Comparison of ENCODE assay signal across 10 mouse cellular contexts in the genomic region with DNA sequence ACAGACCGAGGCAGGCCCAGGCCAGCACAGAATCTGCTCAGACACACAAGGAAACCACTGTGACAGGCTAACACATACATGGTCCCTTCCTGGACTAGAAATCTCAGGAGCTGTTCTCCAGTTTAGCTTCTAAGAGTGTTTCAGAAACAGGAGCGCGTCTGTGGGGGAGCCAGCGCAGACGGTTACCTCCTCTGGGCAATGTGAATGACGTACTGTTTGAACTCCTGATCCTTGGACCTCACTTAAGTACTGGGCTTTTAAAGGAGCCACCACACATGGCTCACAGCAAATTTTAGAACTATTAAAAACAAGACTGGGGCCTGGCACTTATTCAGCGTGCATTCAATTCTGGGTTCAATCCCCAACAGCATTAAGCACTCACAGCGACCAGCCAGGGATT. TPM values are rescaled to one million over a fixed set of nuclear protein-coding genes. Genes with fewer than 3 reads are reported as not detected.
DNase-seq lines count a peak whose midpoint lies in the region; ATAC-seq lines count a peak whose summit lies in the region.
"Had no signal": no experiment of that assay in that cellular context is flagged by ENCODE, and none has a peak within 500 bp of the region (broad histone marks: within the 10 kb centered on the region; RNA-seq: fewer than 3 reads in every experiment).

No protein-coding gene starts in this region.

- no peak overlapping the region for H3K4me3 ChIP-seq in heart, embryonic 13.5 days
- H3K4me3 ChIP-seq in neural tube, embryonic 12.5 days = no peak overlapping the region
- H3K4me3 ChIP-seq in limb, embryonic 12.5 days (replicated peaks) = 0 out of 2 replicates have a peak overlapping the region, but pooled peaks have one; percentile 6

- no peaks in the 10 kb centered on the region for H3K27me3 ChIP-seq in heart, embryonic 13.5 days (replicated peaks)
- H3K27me3 ChIP-seq in neural tube, embryonic 12.5 days (replicated peaks) = no peaks in the 10 kb centered on the region
- no peaks in the 10 kb centered on the region for H3K27me3 ChIP-seq in limb, embryonic 12.5 days

- peaks cover 39% of the 10 kb centered on the region for H3K4me1 ChIP-seq in heart, embryonic 13.5 days
- peaks cover 46% of the 10 kb centered on the region for H3K4me1 ChIP-seq in neural tube, embryonic 12.5 days
- peaks cover 55% of the 10 kb centered on the region for H3K4me1 ChIP-seq in limb, embryonic 12.5 days (replicated peaks)

- H3K36me3 ChIP-seq in heart, embryonic 13.5 days = peaks cover 22% of the 10 kb centered on the region
- peaks cover 22% of the 10 kb centered on the region for H3K36me3 ChIP-seq in neural tube, embryonic 12.5 days
- peaks cover 31% of the 10 kb centered on the region for H3K36me3 ChIP-seq in limb, embryonic 12.5 days

- peak overlapping the region; percentile 9; the same call in 1 of the 2 replicates for H3K9ac ChIP-seq in heart, embryonic 13.5 days
- H3K9ac ChIP-seq in neural tube, embryonic 12.5 days = 0 out of 2 replicates have a peak overlapping the region, but pooled peaks have one; percentile 2
- no peak overlapping the region; the same call in 1 of the 2 replicates for H3K9ac ChIP-seq in limb, embryonic 12.5 days (replicated peaks)

- H3K4me2 ChIP-seq in heart, embryonic 13.5 days = no peak overlapping the region
- peak overlapping the region; percentile 96 for H3K4me2 ChIP-seq in neural tube, embryonic 12.5 days (replicated peaks)
- peak overlapping the region; percentile 19; the same call in 1 of the 2 replicates for H3K4me2 ChIP-seq in limb, embryonic 12.5 days

- no peaks in the 10 kb centered on the region for H3K9me3 ChIP-seq in heart, embryonic 13.5 days
- no peaks in the 10 kb centered on the region for H3K9me3 ChIP-seq in neural tube, embryonic 12.5 days
- H3K9me3 ChIP-seq in limb, embryonic 12.5 days = no peaks in the 10 kb centered on the region

- DNase-seq in heart, adult 11 months = no peak
- DNase-seq in neural tube, embryonic 10.5 days (ENCODE audit: extremely low spot score, low spot score) = no peak
- DNase-seq in embryo, embryonic 9.5 days (ENCODE audit: extremely low spot score) = no peak
- DNase-seq in retina, embryonic 14.5 days (ENCODE audit: low spot score) = no peak
- DNase-seq in cerebellum, adult 11 months = no peak
- DNase-seq: heart, postnatal 10 days had no signal

- no peak overlapping the region for H3K27ac ChIP-seq in heart, embryonic 13.5 days (replicated peaks)
- H3K27ac ChIP-seq in neural tube, embryonic 12.5 days = no peak overlapping the region
- peak overlapping the region; percentile 67 for H3K27ac ChIP-seq in limb, embryonic 12.5 days

- 61% methylated on average over 8 of the region's 8 CpGs for WGBS in heart, embryonic 13.5 days
- 37% methylated on average over 8 of the region's 8 CpGs for WGBS in neural tube, embryonic 12.5 days
- WGBS in limb, embryonic 12.5 days = 32% methylated on average over 8 of the region's 8 CpGs

- no peak for ATAC-seq in heart, embryonic 13.5 days (ENCODE audit: extremely low read depth, insufficient number of reproducible peaks, low FRiP score, low TSS enrichment)
- ATAC-seq in neural tube, embryonic 12.5 days (ENCODE audit: low FRiP score, low read depth) = no peak
- ATAC-seq in limb, embryonic 12.5 days (ENCODE audit: insufficient number of reproducible peaks, insufficient read depth, low FRiP score, low TSS enrichment, low read depth) = no peak

RNA-seq across cellular contexts. Expression of gene E2f1, which starts 3.1 kb away (rescaled TPM):
- polyA plus RNA-seq in heart, embryonic 13.5 days (2015; fragmentation: Nextera tagmentation; extraction: Ambion mirVana) = 15.5 and 17.8 TPM in 2 replicates
- 29.9 and 30.8 TPM in 2 replicates for polyA plus RNA-seq in neural tube, embryonic 12.5 days (2016; fragmentation: Nextera tagmentation; extraction: Ambion mirVana)
- polyA plus RNA-seq in limb, embryonic 12.5 days (2016; fragmentation: Nextera tagmentation; extraction: Ambion mirVana) = 25.5 and 28.8 TPM in 2 replicates

RNA-seq across cellular contexts. Expression of gene Necab3, which starts 8.0 kb away (rescaled TPM):
- 1.0 and 1.4 TPM in 2 replicates for polyA plus RNA-seq in heart, embryonic 13.5 days (2015; fragmentation: Nextera tagmentation; extraction: Ambion mirVana)
- 15.6 and 18.2 TPM in 2 replicates for polyA plus RNA-seq in neural tube, embryonic 12.5 days (2016; fragmentation: Nextera tagmentation; extraction: Ambion mirVana)
- polyA plus RNA-seq in limb, embryonic 12.5 days (2016; fragmentation: Nextera tagmentation; extraction: Ambion mirVana) = 4.4 and 4.7 TPM in 2 replicates

RNA-seq across cellular contexts. Expression of gene Actl10, which starts 15.1 kb away (rescaled TPM):
- polyA plus RNA-seq in heart, embryonic 13.5 days (2015; fragmentation: Nextera tagmentation; extraction: Ambion mirVana) = 0.09 TPM in 2 replicates
- polyA plus RNA-seq in neural tube, embryonic 12.5 days (2016; fragmentation: Nextera tagmentation; extraction: Ambion mirVana) = 0.47 and 1.0 TPM in 2 replicates
- polyA plus RNA-seq in limb, embryonic 12.5 days (2016; fragmentation: Nextera tagmentation; extraction: Ambion mirVana) = 0.18 and 0.55 TPM in 2 replicates
- polyA plus RNA-seq: cortical plate, adult 2 months had no signal

RNA-seq across cellular contexts. Expression of gene 1700003F12Rik, which starts 19.8 kb away (rescaled TPM):
- 0.29 TPM in 1 of 2 replicates, not detected in the other for polyA plus RNA-seq in heart, embryonic 13.5 days (2015; fragmentation: Nextera tagmentation; extraction: Ambion mirVana)
- 2.2 and 3.2 TPM in 2 replicates for polyA plus RNA-seq in neural tube, embryonic 12.5 days (2016; fragmentation: Nextera tagmentation; extraction: Ambion mirVana)
- polyA plus RNA-seq in limb, embryonic 12.5 days (2016; fragmentation: Nextera tagmentation; extraction: Ambion mirVana) = 1.1 and 1.3 TPM in 2 replicates

RNA-seq across cellular contexts. Expression of gene Pxmp4, which starts 36.9 kb away (rescaled TPM):
- polyA plus RNA-seq in heart, embryonic 13.5 days (2015; fragmentation: Nextera tagmentation; extraction: Ambion mirVana) = 24.4 and 25.2 TPM in 2 replicates
- 16.5 TPM in 2 replicates for polyA plus RNA-seq in neural tube, embryonic 12.5 days (2016; fragmentation: Nextera tagmentation; extraction: Ambion mirVana)
- polyA plus RNA-seq in limb, embryonic 12.5 days (2016; fragmentation: Nextera tagmentation; extraction: Ambion mirVana) = 14.8 and 16.0 TPM in 2 replicates
